Mouse (Mus musculus) E14TG2a.4 (cell line): ENCODE results near the gene Tmco2.
"Not testable (repeated sequence)": the region's sequence is repeated elsewhere in the genome, so short reads cannot be mapped to it uniquely, and the experiment has no call there.

ENCODE experiments used
- H3K27me3 ChIP-seq: 2 replicates; pipeline ENCODE4 v1.6.1; 2014; ENCODE audit warnings: low read length, control low read depth; ENCODE audit not compliant: insufficient read depth
- H3K36me3 ChIP-seq: 2 replicates; pipeline ENCODE4 v1.6.1; 2014; ENCODE audit warnings: low read length, control low read depth; ENCODE audit not compliant: insufficient read depth
- H3K4me1 ChIP-seq: replicated peaks from 2 replicates; pipeline ENCODE4 v1.6.1; 2014; ENCODE audit warnings: low read depth, low read length, control low read depth
- H3K4me3 ChIP-seq: replicated peaks from 2 replicates; pipeline ENCODE4 v1.5.1; 2014; ENCODE audit warnings: mild to moderate bottlenecking, low read length
- H3K9me3 ChIP-seq: 2 replicates; pipeline ENCODE4 v1.6.1; 2014; ENCODE audit warnings: low read length, control low read depth
- CTCF ChIP-seq: conservative IDR thresholded peaks from 2 replicates; pipeline ENCODE4 v1.5.1; 2014; ENCODE audit warnings: low read length
- NANOG ChIP-seq: IDR thresholded peaks from 2 replicates; pipeline ENCODE4 v1.6.1; 2014; ENCODE audit warnings: borderline replicate concordance, low read length, mixed read lengths
- POU5F1 ChIP-seq: IDR thresholded peaks from 2 replicates; pipeline ENCODE4 v1.6.1; 2014; ENCODE audit warnings: low read length, borderline replicate concordance

The Tmco2 gene

GRCm38 (mm10) chr4:121074250-121074649 is 34.8 kb downstream of the Tmco2 start:
- TF ChIP-seq POU5F1, result no peak
- TF ChIP-seq NANOG, result no peak
- no peak for TF ChIP-seq CTCF
- no peak overlapping the region for H3K4me3 ChIP-seq

GRCm38 (mm10) chr4:121065336-121065735 is 43.7 kb downstream of the Tmco2 start:
- Histone ChIP-seq H3K36me3 (peaks cover 66% of the 10 kb centered on the region), H3K4me3 (no peak overlapping the region), H3K9me3 (no peaks in the 10 kb centered on the region), H3K4me1 (peaks cover 7% of the 10 kb centered on the region; the same call in 1 of the 2 replicates), H3K27me3 (no peaks in the 10 kb centered on the region)
- TF ChIP-seq POU5F1 (no peak), CTCF (no peak), NANOG (no peak)

More at GRCm38 (mm10) chr4:121074250-121074649, 34.8 kb downstream of the Tmco2 start:
- Histone ChIP-seq H3K4me1 (no peaks in the 10 kb centered on the region), H3K36me3 (peaks cover 57% of the 10 kb centered on the region), H3K27me3 (no peaks in the 10 kb centered on the region), H3K9me3 (no peaks in the 10 kb centered on the region)

- H3K4me3 ChIP-seq, H3K9me3 ChIP-seq, H3K27me3 ChIP-seq: not testable (repeated sequence)
- peaks cover 55% of the 10 kb centered on the region for H3K36me3 ChIP-seq
- peaks cover 11% of the 10 kb centered on the region for H3K4me1 ChIP-seq
Observed at GRCm38 (mm10) chr4:121059218-121059617, 49.8 kb downstream of the Tmco2 start.

- Histone ChIP-seq H3K36me3 (peaks cover 46% of the 10 kb centered on the region), H3K4me1 (peaks cover 22% of the 10 kb centered on the region), H3K9me3 (no peaks in the 10 kb centered on the region), H3K27me3 (peaks cover 13% of the 10 kb centered on the region), H3K4me3 (no peak overlapping the region)
- TF ChIP-seq NANOG (no peak), CTCF (no peak), POU5F1 (no peak)
Observed at GRCm38 (mm10) chr4:121057032-121057431, 52.0 kb downstream of the Tmco2 start.

GRCm38 (mm10) chr4:121056342-121056741 is 52.7 kb downstream of the Tmco2 start:
- Histone ChIP-seq H3K36me3 (peaks cover 46% of the 10 kb centered on the region), H3K27me3 (peaks cover 19% of the 10 kb centered on the region), H3K4me1 (peaks cover 28% of the 10 kb centered on the region), H3K9me3 (no peaks in the 10 kb centered on the region), H3K4me3 (no peak overlapping the region)
- TF ChIP-seq CTCF (peak; percentile 93), POU5F1 (no peak), NANOG (no peak)
